Mouse (Mus musculus) spleen, adult 2 months (tissue): Measurements from ENCODE around the gene Mcoln3. TPM values are rescaled to one million over a fixed set of nuclear protein-coding genes. Genes with fewer than 3 reads are reported as not detected.

ENCODE experiments used
- DNase-seq, 2 experiments: peaks; one replicate each; pipeline versions ENCODE4 v3.0.0 to v3.0.0-alpha.2; 2012 to 2021; ENCODE audit warnings: low spot score in 2 of 2, low read depth in 1 of 2
- H3K27ac ChIP-seq: fragments of 200-500 bp; 2 replicates; pipeline ENCODE4 v1.5.1; 2012; ENCODE audit warnings: low read length, inconsistent platforms; ENCODE audit not compliant: insufficient read depth
- H3K27me3 ChIP-seq: fragments of 200-500 bp; 2 replicates; pipeline ENCODE4 v1.6.1; 2012; ENCODE audit warnings: mild to moderate bottlenecking, moderate library complexity, low read length, inconsistent platforms; ENCODE audit not compliant: control insufficient read depth, insufficient read depth
- H3K36me3 ChIP-seq: fragments of 200-500 bp; 2 replicates; pipeline ENCODE4 v1.6.1; 2012; ENCODE audit warnings: mild to moderate bottlenecking, low read length, inconsistent platforms; ENCODE audit not compliant: control insufficient read depth, insufficient read depth
- H3K4me1 ChIP-seq: fragments of 200-500 bp; 2 replicates; pipeline ENCODE4 v1.6.1; 2011; ENCODE audit warnings: inconsistent platforms; ENCODE audit not compliant: control insufficient read depth, insufficient read depth, insufficient read length
- H3K4me3 ChIP-seq: fragments of 200-500 bp; 2 replicates; pipeline ENCODE4 v1.5.1; 2011; ENCODE audit warnings: mild to moderate bottlenecking, inconsistent platforms; ENCODE audit not compliant: insufficient read depth, insufficient read length; ENCODE audit errors: extremely low read depth
- CTCF ChIP-seq: fragments of 200-500 bp; IDR thresholded peaks from 2 replicates; pipeline ENCODE4 v1.5.1; 2011; ENCODE audit warnings: mild to moderate bottlenecking, inconsistent platforms; ENCODE audit not compliant: insufficient read depth, insufficient read length, insufficient replicate concordance; ENCODE audit errors: extremely low read depth
- POLR2A ChIP-seq: fragments of 200-500 bp; IDR thresholded peaks from 2 replicates; pipeline ENCODE4 v1.6.1; 2011; ENCODE audit warnings: low read depth, low read length, inconsistent platforms
- WGBS: fragments of 180-500 bp; shearing (Covaris S2); methylation state at CpG from one replicate; pipeline ENCODE4 v1.1.7; 2018; 5-methylcytosine and 5-hydroxymethylcytosine counted together
- polyA plus RNA-seq: library from polyadenylated mRNA; depleted of rRNA; stranded (reverse); fragments of >200 nt; gene quantifications from 2 replicates; pipeline ENCODE4 v1.2.3, GENCODE M21; 2012; rRNA removed

Mcoln3 gene
- 3.2 and 4.1 TPM in 2 replicates for polyA plus RNA-seq

- 40% methylated on average over 35 of the region's 35 CpGs for WGBS
- no peaks in the 10 kb centered on the region for H3K36me3 ChIP-seq
- H3K4me1 ChIP-seq, result peaks cover 3% of the 10 kb centered on the region; the same call in 1 of the 2 replicates
- no peak within 1 kb of the TSS for H3K27ac ChIP-seq
- no peak for TF ChIP-seq CTCF
- no peak for TF ChIP-seq POLR2A
- no peak within 1 kb of the TSS for H3K4me3 ChIP-seq
- H3K27me3 ChIP-seq, result no peaks in the 10 kb centered on the region
- DNase-seq, result no peak
Observed at GRCm38 (mm10) chr3:146117258-146117996, at the start of gene Mcoln3. Gene Mcoln3, plus strand, starts transcription at chr3:146117450.

GRCm38 (mm10) chr3:146069276-146069675 lies 48.0 kb upstream of the Mcoln3 start:
- H3K27ac ChIP-seq, result no peak overlapping the region

GRCm38 (mm10) chr3:146072780-146073179 lies 44.5 kb upstream of the Mcoln3 start:
- H3K36me3 ChIP-seq, result no peaks in the 10 kb centered on the region
- no peak overlapping the region for H3K4me3 ChIP-seq
- no peaks in the 10 kb centered on the region for H3K27me3 ChIP-seq
- TF ChIP-seq POLR2A (no peak), CTCF (no peak)
- WGBS, result 70% methylated on average over 7 of the region's 7 CpGs
- DNase-seq, result no peak
- no peak overlapping the region for H3K27ac ChIP-seq
- H3K4me1 ChIP-seq, result no peaks in the 10 kb centered on the region

More at GRCm38 (mm10) chr3:146069276-146069675, 48.0 kb upstream of the Mcoln3 start:
- Histone ChIP-seq H3K27me3 (no peaks in the 10 kb centered on the region), H3K4me1 (no peaks in the 10 kb centered on the region), H3K36me3 (no peaks in the 10 kb centered on the region), H3K4me3 (no peak overlapping the region)
- DNase-seq, result no peak
- no peak for TF ChIP-seq CTCF
- no peak for TF ChIP-seq POLR2A
- WGBS, result 79% methylated on average over 4 of the region's 4 CpGs

- Histone ChIP-seq H3K27ac (no peak overlapping the region), H3K27me3 (no peaks in the 10 kb centered on the region), H3K4me1 (no peaks in the 10 kb centered on the region), H3K36me3 (no peaks in the 10 kb centered on the region), H3K4me3 (no peak overlapping the region)
- no peak for DNase-seq
- TF ChIP-seq CTCF (no peak), POLR2A (no peak)
- 94% methylated on average over 12 of the region's 12 CpGs for WGBS
Observed at GRCm38 (mm10) chr3:146080241-146080640, 37.0 kb upstream of the Mcoln3 start.

- Histone ChIP-seq H3K27ac (no peak overlapping the region), H3K27me3 (no peaks in the 10 kb centered on the region), H3K4me3 (no peak overlapping the region), H3K36me3 (no peaks in the 10 kb centered on the region), H3K4me1 (no peaks in the 10 kb centered on the region)
- DNase-seq, result no peak
- TF ChIP-seq POLR2A (no peak), CTCF (no peak)
- 92% methylated on average over 13 of the region's 13 CpGs for WGBS
Observed at GRCm38 (mm10) chr3:146090988-146091657, 26.1 kb upstream of the Mcoln3 start.

GRCm38 (mm10) chr3:146095066-146095465 lies 22.2 kb upstream of the Mcoln3 start:
- Histone ChIP-seq H3K4me3 (no peak overlapping the region), H3K4me1 (no peaks in the 10 kb centered on the region), H3K27me3 (no peaks in the 10 kb centered on the region), H3K36me3 (no peaks in the 10 kb centered on the region), H3K27ac (no peak overlapping the region)
- DNase-seq, result no peak
- TF ChIP-seq POLR2A, result no peak
- no peak for TF ChIP-seq CTCF
- 89% methylated on average over 10 of the region's 10 CpGs for WGBS

GRCm38 (mm10) chr3:146096986-146097385 lies 20.3 kb upstream of the Mcoln3 start:
- no peak overlapping the region for H3K4me3 ChIP-seq
- H3K27me3 ChIP-seq, result no peaks in the 10 kb centered on the region
- no peaks in the 10 kb centered on the region for H3K36me3 ChIP-seq
- no peak for TF ChIP-seq CTCF
- TF ChIP-seq POLR2A, result no peak
- H3K4me1 ChIP-seq, result no peaks in the 10 kb centered on the region
- 85% methylated on average over 7 of the region's 7 CpGs for WGBS
- no peak for DNase-seq
- H3K27ac ChIP-seq, result no peak overlapping the region
